Mouse (Mus musculus): ENCODE results near the gene Rnf212.
"Not testable (repeated sequence)": the region's sequence is repeated elsewhere in the genome, so short reads cannot be mapped to it uniquely, and the experiment has no call there.

Gene Rnf212

DNA sequence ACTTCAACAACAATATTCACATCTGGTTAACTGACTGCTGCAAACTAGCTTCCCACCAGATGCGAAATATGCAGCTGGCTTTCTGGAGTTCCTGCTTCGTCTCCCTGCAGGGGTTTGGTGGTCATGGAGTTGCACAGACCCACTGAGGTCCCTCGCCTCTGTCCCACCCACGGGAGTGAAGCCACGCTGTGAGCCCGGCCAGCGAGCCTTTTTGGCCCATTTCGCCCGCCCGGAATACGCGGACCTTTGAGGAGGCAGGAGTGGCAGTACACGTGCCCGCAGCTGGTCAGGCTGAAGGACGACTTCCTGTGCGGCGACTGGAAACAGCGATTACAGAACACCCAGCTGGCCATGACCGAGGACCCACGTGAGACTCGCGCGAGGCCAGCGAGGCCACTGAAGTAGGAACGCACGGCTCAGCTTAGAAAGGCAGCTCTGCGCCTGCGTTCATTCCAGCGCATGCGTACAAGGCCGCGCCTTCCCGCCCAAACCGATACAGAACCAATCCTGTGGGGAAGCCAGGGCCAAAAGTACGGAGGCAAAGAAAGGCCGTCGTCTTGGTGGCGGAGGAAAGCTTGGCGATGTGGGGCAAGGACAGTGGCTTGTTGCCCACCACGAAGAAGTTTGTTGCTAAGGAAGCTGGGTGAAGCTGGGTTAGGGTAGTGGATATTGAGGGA, at the start of gene Rnf212:
Gene Rnf212, minus strand, starts transcription at position 353 of the 677 bp plus-strand sequence.
- in situ Hi-C loops (cut with MboI, MseI): no loop called here

DNA sequence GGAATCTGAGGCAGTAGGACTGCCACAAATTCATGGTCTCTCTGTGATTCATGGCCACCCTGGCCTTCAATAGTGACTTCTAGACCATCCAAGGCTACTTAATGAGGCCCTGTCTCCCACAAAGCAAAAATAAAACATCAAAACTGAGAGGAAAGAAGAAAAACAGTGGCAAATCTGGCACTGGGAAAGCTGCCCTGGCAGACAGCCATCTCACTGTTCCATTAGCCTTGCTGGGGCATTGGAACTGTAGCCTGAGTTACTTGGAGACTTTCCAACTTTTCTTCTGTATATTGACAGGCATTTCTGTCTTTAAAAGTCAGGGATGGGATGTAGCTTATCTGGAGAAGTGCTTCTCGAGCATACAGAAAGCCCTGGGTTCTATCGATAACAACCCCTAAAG, 48.5 kb upstream of the Rnf212 start:
- in situ Hi-C loops (cut with MboI, MseI): no loop called here

DNA sequence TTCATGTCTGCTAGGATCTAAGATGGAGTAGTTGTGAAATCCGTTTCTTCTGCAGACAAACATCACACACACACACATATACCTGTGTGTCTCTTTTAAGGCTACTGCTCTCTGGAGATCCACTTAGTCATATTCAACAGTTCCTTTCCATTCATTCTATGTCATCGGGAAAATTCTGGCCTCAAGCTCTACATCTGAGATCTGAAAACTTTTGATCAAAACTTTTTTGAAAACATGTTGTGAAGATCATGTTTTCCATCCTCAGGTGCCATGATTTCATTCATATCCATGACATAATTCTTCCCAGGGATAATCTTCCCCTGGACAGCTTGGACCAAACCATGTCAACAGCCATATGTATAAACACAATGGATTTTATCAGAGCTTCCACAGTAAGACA, 34.0 kb upstream of the Rnf212 start, which contains the start of gene Vmn2r8:
Gene Vmn2r8, minus strand, starts transcription at position 101 of the 400 bp plus-strand sequence.
- in situ Hi-C loops (cut with MboI, MseI): loop anchor here (5.0 kb wide), 1 partner anchor 44 kb away; the partner anchor contains the start of gene Vmn2r9

DNA sequence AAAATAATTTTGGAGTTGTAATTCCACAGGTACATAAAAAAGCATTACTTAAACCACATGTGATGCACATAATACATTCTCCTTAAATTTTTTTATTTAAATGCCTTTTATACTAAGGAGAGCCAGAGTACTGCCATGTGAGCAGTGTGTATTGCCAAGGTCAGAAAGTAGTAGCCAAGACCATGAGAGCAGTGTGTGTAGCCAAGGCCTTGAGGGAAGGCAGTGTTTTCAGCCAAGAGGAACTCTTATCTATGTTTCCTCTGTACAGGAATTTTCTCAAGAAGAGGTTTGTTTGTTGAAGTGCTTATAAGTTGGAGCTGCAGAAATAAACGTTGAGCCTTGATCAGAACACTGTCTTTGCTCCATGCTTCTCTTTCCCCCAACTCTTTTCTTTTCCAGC, 28.9 kb upstream of the Rnf212 start:
- in situ Hi-C loops (cut with MboI, MseI): no loop called here

DNA sequence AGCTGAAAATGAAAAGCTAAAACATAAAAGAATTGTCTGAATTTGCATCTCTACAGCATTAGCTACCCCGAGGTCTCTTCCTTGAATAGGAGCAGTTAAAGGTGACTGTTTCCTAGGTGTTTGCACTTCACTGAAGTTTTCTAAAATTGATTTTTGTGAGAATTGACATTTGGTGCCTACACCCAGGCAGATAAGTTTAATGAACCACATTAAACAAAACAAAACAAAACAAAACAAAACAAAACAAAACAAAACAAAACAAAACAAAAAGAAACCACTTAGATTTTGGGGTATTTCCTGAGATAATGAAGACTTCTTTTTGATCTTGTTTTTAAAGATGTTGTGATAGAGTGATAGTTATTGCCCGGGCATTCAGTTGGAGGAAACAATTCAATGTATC, 20.5 kb upstream of the Rnf212 start, which contains the start of gene Tmed11:
Gene Tmed11, minus strand, starts transcription at position 101 of the 400 bp plus-strand sequence.
- in situ Hi-C loops (cut with MboI, MseI): not testable (repeated sequence)

DNA sequence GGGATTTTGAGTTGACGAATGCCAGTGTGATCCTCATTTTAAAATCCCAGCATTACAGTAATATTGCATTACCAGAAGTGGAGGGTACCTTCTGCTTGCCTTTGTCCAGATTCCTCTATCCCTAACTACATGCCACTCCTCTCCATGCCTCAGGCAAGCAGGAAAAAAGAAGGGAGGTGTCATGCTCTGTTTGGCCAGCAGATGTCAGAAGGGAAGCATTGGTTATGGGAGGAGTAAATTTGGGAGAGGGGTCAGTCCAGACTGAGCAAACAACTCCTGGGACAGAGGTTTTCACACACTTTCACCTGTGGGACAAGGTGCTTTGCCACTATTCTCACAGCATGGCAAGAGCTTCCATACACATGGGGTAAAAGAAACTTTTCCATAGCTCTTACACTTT, 15.6 kb upstream of the Rnf212 start:
- in situ Hi-C loops (cut with MboI, MseI): not testable (repeated sequence)

DNA sequence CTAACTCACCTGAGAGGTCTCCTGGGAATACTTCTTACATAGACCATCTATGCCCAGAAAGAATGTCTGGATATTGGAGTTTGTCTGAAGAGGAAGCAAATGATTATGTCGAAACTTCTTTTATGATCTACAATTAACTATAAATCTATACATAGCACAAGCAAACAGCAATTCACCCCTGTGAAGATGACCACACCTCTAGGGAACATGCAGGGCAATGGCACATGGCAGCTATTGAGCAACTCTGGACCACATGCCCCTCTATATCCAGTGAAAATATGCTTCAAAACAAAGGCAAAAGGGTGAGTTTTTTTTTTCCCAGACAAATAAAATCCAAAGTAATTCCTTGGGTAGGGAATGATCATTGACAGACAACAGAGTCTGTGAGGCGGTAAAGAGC, 14.8 kb downstream of the Rnf212 start:
- in situ Hi-C loops (cut with MboI, MseI): no loop called here

DNA sequence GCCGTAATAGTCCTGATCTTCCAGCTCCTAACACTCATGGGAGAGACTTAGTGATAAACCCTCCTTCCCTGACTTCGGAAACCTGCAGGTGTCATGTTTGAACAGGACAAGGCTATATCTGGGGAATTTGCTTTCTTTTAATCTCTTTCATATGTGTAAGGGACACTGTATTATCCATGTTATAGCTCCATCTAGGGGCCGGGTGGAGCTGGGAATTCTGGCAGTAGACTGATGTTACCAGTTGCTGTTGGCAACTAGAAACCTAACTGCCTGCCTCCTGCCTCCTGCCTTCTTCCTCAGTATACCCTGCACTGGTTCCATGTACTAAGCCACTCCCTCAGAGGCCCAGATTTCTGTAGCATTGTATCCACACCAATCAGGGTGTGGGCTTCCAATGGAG, 16.4 kb downstream of the Rnf212 start:
- in situ Hi-C loops (cut with MboI, MseI): no loop called here

DNA sequence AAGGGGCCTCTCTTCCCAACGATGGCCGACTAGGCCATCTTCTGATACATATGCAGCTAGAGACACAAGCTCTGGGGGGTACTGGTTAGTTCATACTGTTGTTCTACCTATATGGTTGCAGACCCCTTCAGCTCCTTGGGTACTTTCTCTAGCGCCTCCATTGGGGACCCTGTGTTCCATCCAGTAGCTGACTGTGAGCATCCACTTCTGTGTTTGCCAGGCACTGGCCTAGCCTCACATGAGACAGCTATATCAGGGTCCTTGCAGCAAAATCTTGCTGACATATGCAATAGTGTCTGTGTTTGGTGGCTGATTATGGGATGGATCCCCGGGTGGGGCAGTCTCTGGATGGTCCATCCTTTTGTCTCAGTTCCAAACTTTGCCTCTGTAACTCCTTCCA, 23.5 kb downstream of the Rnf212 start:
- in situ Hi-C loops (cut with MboI, MseI): not testable (repeated sequence)

DNA sequence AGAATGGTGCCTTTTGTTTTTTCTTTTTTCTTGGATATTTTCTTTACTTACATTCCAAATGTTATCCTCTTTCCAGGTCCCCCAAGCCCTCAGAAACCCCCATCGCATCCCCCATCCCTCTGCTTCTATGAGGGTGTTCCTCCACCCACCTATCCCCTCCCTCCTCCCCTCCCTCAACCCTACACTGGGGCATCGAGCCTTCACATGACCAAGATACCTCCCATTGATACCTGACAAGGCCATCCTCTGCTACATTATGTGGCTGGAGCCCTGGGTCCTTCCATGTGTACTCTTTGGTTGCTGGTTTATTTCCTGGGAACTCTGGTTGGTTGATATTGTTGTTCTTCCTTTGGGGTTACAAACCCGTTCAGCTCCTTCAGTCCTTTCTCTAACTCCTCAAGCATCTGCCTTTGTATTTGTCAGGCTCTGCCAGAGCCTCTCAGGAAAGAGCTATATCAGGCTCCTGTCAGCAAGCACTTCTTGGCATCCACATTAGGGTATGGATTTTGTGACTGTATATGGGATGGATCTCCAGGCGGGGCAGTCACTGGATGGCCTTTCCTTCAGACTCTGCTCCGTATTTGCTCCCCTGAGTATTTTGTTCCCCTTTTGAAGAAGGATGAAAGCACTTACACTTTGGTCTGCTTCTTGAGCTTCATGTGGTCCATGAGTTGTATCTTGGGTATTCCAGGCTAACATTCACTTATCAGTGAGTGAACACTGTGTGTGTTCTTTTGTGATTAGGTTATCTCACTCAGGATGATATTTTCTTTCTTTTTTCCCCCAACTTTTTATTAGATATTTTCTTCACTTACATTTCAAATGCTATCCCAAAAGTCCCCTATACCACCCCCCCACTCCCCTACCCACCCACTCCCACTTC, 24.2 kb downstream of the Rnf212 start:
- in situ Hi-C loops (cut with MboI, MseI): no loop called here

DNA sequence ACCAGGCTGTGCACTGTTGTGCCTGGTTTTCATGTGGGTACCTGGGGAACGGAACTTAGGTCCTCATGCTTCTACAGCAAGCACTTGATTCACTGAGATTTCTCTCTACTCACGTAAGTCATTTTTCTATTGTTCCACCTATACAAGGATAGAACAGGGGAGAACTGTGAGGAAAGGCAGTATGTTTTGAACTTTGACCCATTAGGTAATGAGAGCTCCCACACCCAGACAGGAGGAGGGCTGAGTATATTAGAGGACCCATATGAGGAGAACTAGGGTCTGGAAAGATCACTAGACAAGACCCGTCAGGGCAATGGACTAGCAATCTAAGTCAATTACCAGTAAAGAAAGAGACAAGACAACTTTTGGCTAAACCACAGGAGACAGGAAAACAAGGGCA, 30.2 kb downstream of the Rnf212 start:
- in situ Hi-C loops (cut with MboI, MseI): no loop called here

DNA sequence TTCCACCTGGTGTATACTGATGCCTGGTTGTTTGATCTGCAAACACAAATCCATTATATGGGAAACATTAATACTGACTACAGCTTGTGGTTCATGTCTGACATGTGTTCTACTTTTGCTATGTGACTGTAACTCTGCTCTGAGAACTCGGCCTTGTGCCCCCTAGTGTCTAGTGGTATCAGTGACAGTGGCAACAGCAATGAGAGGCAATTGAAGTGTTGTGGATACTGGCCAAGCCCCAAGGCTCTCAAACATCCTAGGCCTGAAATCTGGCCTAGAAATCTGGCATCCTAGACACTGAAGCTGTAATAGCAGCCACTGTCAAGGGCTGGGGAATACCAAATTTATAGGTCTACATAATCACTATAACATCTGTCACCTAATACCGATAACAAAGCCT, 30.9 kb downstream of the Rnf212 start:
- in situ Hi-C loops (cut with MboI, MseI): no loop called here

DNA sequence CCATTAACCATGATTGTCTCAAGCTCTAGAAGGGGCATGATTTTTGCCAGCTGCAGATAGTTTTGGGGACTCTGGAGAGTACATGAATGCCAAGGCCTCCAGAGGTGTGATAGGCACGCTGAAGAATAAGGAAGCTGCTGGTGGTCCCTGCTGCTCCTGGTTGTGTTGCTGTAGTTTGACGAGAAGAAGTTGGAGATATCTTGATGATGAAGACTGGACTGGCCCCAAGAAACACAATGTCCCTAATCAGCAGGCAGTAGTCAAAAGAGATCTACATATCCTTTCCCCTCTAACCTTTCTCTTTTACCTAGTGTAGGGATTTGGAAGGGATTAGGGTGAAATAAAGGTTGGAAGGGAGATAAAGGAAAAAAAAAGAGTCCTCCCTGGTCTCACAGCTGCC, 32.2 kb downstream of the Rnf212 start:
- in situ Hi-C loops (cut with MboI, MseI): no loop called here

DNA sequence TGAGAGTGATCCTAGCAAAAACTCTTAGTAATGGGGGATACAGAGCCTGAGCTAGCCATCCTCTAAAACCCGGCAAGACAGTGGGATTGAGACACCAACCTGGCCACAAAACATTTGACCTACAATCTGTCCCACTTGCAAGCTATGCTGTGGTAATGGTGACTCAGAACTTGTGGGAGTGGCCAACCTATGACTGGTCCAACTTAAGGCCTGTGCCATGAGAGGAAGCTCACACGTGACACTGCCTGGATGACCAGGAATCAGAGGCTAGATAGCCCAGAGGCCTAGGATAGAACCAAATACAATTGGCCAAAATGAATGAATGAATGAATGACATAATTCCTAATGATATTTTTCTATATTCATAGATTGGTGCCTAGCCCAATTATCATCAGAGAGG, 32.9 kb downstream of the Rnf212 start:
- in situ Hi-C loops (cut with MboI, MseI): no loop called here

DNA sequence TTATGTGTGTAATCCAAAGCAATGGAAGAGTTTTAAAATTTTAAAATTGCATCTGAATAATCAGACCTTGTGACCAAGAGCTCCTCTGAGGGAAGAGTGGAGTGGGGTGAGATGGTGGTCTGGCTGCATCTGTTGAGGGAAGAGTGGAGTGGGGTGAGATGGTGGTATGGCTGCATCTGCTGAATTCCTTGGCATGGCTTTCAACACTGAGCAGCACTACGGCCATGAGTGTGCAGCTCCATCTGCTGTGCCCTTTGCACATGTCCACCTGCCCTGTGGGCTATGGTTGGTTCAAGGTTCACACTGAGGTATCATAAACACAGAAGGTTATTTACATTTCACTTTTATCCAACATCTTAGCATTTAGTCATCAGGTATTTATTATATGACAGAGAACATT, 47.4 kb downstream of the Rnf212 start:
- in situ Hi-C loops (cut with MboI, MseI): no loop called here

DNA sequence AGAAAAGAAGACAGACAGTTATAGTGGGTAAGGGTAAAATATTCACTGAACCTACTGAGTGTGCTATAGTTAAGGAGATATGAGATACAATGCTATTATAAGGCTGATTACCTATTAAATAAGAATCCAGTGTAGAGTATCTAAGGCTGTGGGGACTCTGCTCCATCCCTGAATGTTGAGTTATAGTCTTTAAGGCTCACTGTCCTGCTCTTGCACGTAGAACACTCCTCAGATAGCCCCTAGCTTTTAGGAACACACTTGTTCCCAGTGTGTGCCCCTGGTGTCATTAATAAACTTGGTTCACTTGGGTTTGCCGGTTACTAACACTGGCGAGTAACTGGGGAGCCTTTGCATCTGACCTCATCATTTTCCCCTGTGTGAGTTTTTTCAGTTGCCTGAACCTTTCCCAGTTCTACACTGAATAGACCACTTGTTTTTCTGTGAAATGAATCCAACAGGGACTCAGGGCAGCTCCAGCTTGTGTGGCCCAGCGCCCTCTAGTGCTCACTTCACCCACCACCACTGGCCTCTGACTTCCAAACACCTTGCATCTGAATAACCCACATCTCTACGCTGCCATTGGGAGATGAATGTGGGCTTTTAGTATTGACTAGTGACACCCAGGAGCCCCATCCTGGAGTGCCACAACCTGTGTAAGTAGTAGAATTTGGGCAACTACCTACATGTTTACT, 48.1 kb downstream of the Rnf212 start:
- in situ Hi-C loops (cut with MboI, MseI): no loop called here

DNA sequence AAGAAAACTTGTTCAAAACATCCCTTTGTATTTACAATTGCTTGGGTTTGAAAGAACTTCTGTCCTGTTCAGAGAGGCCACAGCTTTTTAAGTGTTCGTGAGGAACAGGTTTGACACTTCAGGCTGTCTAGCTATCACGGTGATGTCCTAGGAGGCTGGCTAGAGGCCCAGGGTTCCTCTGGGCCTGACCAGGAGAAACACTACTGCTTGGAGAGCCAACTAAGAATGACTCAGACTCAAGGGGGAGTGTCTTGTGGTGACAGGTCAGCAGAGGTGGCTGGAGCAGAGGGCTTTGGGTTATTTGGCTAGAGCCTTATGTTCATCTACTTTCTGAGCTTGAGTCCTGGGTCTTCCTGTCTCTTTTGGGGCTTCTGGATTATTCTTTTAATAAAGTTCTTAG, 50.8 kb downstream of the Rnf212 start:
- in situ Hi-C loops (cut with MboI, MseI): no loop called here

DNA sequence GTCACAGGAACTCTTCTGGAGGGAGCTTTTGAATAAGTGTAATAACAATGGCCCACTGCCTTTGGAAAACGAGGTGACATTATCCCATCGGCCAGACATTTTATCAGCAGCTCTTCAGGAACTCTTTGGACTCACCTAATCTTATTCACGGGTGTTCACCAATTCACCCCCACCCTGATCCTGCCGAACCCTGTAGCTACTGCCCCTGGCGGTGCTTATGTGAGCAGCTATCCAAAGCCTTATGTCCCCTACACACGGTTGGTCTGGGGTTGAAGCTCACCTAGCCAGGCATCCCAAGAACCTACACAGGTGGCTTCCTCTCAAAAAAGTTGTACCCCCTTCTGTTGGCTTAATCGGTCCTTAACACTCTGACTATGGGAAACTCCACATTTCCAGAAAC, 55.0 kb downstream of the Rnf212 start:
- in situ Hi-C loops (cut with MboI, MseI): no loop called here

DNA sequence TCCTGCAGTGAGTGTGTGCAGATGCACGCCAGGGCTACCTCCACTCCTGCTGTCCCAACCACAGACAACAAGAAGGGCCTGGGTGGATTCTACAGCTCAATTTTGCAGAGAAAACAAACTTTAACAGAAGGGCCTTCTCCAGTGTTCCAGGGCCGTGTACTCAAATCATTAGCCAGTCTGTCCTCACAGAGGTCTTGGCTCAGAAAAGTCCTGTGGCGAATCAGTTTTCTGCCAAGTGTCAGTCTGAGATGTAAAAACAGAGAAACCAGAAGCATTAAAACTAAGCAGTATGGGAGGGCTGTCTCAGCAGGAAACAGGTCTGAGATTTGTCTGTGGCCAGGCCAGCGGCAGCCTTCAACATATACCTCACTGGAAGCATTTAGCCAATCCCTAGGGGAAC, 56.7 kb downstream of the Rnf212 start:
- in situ Hi-C loops (cut with MboI, MseI): no loop called here

DNA sequence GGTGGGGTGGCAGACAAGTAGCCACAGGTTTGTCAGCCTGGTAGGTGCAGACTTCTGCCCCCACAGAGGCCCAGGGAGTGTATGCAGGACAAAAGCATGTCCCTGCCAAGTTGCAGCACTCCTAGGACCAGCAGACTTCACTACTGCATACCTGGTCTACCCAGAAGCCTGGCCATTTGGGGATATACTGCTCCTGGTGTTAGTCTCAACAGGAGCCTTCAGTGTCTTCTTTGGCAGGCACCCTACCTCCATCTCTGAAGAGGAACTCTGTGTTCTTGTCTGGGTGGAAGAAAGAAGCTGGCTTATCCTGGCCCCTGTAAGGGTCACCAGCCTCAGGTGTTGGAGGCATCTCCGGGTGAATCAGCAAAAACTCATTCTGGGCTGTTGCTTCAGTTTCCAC, 58.8 kb downstream of the Rnf212 start:
- in situ Hi-C loops (cut with MboI, MseI): no loop called here

DNA sequence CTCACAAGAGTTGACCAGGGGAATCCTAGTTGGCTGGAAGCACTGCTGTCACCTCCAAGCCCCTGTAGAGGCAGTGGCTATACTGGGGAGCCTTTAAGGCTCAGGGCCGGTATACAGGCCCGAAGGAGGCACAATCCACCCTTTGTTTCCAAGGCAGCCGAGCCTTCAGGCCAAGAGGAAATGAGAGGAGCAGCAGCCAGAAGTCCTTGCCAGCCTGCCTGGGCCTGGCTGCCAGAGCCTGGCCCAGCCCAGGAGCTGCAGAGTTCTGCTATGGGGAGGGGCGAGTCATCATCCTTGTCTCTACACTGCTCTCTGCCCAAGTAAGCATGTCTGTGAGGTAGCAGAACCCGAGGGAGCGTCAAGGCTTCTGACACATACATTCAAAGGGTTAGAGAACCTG, 60.6 kb downstream of the Rnf212 start:
- in situ Hi-C loops (cut with MboI, MseI): no loop called here

DNA sequence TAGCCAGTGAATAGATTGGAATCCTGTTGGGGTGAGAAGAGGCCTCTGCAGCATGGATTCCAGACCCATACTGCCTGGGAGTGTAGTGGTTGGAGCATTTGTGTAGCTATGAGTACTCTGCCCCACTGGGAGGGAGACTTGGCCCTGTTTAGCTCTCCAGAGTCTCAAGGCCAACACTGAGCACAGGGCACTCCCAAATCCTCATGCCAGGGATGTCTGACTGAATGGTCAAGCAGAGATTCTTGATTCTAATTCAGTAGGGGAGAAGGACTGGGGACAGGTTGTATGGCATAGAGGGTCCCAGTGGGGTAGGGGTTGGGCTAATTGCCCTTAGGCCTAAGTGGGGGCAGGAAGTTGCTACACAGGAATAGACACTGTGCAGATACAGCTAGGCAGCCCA, 61.1 kb downstream of the Rnf212 start:
- in situ Hi-C loops (cut with MboI, MseI): no loop called here

Measured in regulatory T cell (primary cell).